Mouse (Mus musculus): ENCODE measurements around the gene Ost4. TPM values are rescaled to one million over a fixed set of nuclear protein-coding genes. Genes with fewer than 3 reads are reported as not detected.
A peak's percentile ranks its signal among the peaks of the same experiment; 100 is the strongest.
"Not testable (repeated sequence)": the region's sequence is repeated elsewhere in the genome, so short reads cannot be mapped to it uniquely, and the experiment has no call there.

Ost4 gene
- polyA plus RNA-seq, 1 experiment from 2014 or later: 397 TPM

GRCm38 (mm10) chr5:30886731-30887130, 20.9 kb downstream of the Ost4 start:
- WGBS: 36% methylated on average over 5 of the region's 5 CpGs
- no peak for DNase-seq (ENCODE audit: extremely low spot score, low spot score)
- Histone ChIP-seq H3K9me3 (no peaks in the 10 kb centered on the region), H3K27ac (peak overlapping the region; percentile 99), H3K36me3 (replicated peaks) (peaks cover 14% of the 10 kb centered on the region), H3K27me3 (ENCODE audit: poor library complexity, severe bottlenecking) (no peaks in the 10 kb centered on the region), H3K4me1 (peaks cover 36% of the 10 kb centered on the region), H3K4me3 (peak overlapping the region; percentile 86)

GRCm38 (mm10) chr5:30886209-30886608, 21.4 kb downstream of the Ost4 start:
- peaks cover 9% of the 10 kb centered on the region for H3K36me3 ChIP-seq (replicated peaks)
- no peaks in the 10 kb centered on the region for H3K9me3 ChIP-seq
- no peaks in the 10 kb centered on the region for H3K27me3 ChIP-seq (ENCODE audit: poor library complexity, severe bottlenecking)
- H3K4me3 ChIP-seq: peak overlapping the region; percentile 86
- 61% methylated on average over 4 of the region's 4 CpGs for WGBS
- H3K4me1 ChIP-seq: peaks cover 36% of the 10 kb centered on the region
- 0 out of 2 replicates have a peak overlapping the region, but pooled peaks have one; percentile 99 for H3K27ac ChIP-seq
- no peak for DNase-seq (ENCODE audit: extremely low spot score, low spot score)

- H3K27ac ChIP-seq; DNase-seq (ENCODE audit: extremely low spot score, low spot score); H3K27me3 ChIP-seq (ENCODE audit: poor library complexity, severe bottlenecking); H3K4me3 ChIP-seq; H3K9me3 ChIP-seq: not testable (repeated sequence)
- 90% methylated on average over 4 of the region's 4 CpGs for WGBS
- Histone ChIP-seq H3K36me3 (replicated peaks) (peaks cover 20% of the 10 kb centered on the region), H3K4me1 (peaks cover 11% of the 10 kb centered on the region)
Measured at GRCm38 (mm10) chr5:30881839-30882238, 25.7 kb downstream of the Ost4 start.

GRCm38 (mm10) chr5:30879347-30879943, 28.1 kb downstream of the Ost4 start:
- H3K27ac ChIP-seq: no peak overlapping the region
- 84% methylated on average over 5 of the region's 5 CpGs for WGBS
- H3K36me3 ChIP-seq (replicated peaks): peaks cover 44% of the 10 kb centered on the region
- H3K4me3 ChIP-seq: no peak overlapping the region
- H3K4me1 ChIP-seq: no peaks in the 10 kb centered on the region
- no peak for DNase-seq (ENCODE audit: extremely low spot score, low spot score)
- H3K9me3 ChIP-seq: no peaks in the 10 kb centered on the region
- H3K27me3 ChIP-seq (ENCODE audit: poor library complexity, severe bottlenecking): no peaks in the 10 kb centered on the region

- Histone ChIP-seq H3K4me3 (no peak overlapping the region), H3K4me1 (no peaks in the 10 kb centered on the region), H3K27ac (no peak overlapping the region), H3K36me3 (replicated peaks) (peaks cover 52% of the 10 kb centered on the region), H3K9me3 (no peaks in the 10 kb centered on the region), H3K27me3 (ENCODE audit: poor library complexity, severe bottlenecking) (no peaks in the 10 kb centered on the region)
- WGBS: 56% methylated on average over 6 of the region's 6 CpGs
- no peak for DNase-seq (ENCODE audit: extremely low spot score, low spot score)
Measured at GRCm38 (mm10) chr5:30878616-30879015, 29.0 kb downstream of the Ost4 start.

- Histone ChIP-seq H3K27me3 (ENCODE audit: poor library complexity, severe bottlenecking) (no peaks in the 10 kb centered on the region), H3K4me3 (no peak overlapping the region), H3K36me3 (replicated peaks) (peaks cover 83% of the 10 kb centered on the region), H3K4me1 (peaks cover 17% of the 10 kb centered on the region), H3K27ac (no peak overlapping the region), H3K9me3 (no peaks in the 10 kb centered on the region)
- DNase-seq (ENCODE audit: extremely low spot score, low spot score): no peak
- 91% methylated on average over 7 of the region's 7 CpGs for WGBS
Measured at GRCm38 (mm10) chr5:30874365-30874764, 33.2 kb downstream of the Ost4 start.

GRCm38 (mm10) chr5:30872574-30872973, 35.0 kb downstream of the Ost4 start:
- WGBS: 95% methylated on average over 9 of the region's 9 CpGs
- no peaks in the 10 kb centered on the region for H3K9me3 ChIP-seq
- H3K4me1 ChIP-seq: peaks cover 21% of the 10 kb centered on the region
- H3K27ac ChIP-seq: no peak overlapping the region
- peaks cover 71% of the 10 kb centered on the region for H3K36me3 ChIP-seq (replicated peaks)
- no peak for DNase-seq (ENCODE audit: extremely low spot score, low spot score)
- H3K4me3 ChIP-seq: no peak overlapping the region
- no peaks in the 10 kb centered on the region for H3K27me3 ChIP-seq (ENCODE audit: poor library complexity, severe bottlenecking)

GRCm38 (mm10) chr5:30870131-30870406, 37.5 kb downstream of the Ost4 start:
- Histone ChIP-seq H3K27me3 (ENCODE audit: poor library complexity, severe bottlenecking) (no peaks in the 10 kb centered on the region), H3K4me1 (peaks cover 21% of the 10 kb centered on the region), H3K36me3 (replicated peaks) (peaks cover 61% of the 10 kb centered on the region), H3K9me3 (no peaks in the 10 kb centered on the region), H3K27ac (peak overlapping the region; percentile 93), H3K4me3 (peak overlapping the region; percentile 90)
- 30% methylated on average over 2 of the region's 2 CpGs for WGBS
- DNase-seq (ENCODE audit: extremely low spot score, low spot score): no peak

GRCm38 (mm10) chr5:30869405-30870130, 38.0 kb downstream of the Ost4 start:
- no peaks in the 10 kb centered on the region for H3K27me3 ChIP-seq (ENCODE audit: poor library complexity, severe bottlenecking)
- no peaks in the 10 kb centered on the region for H3K9me3 ChIP-seq
- peaks cover 61% of the 10 kb centered on the region for H3K36me3 ChIP-seq (replicated peaks)
- peaks cover 21% of the 10 kb centered on the region for H3K4me1 ChIP-seq
- peak overlapping the region; percentile 93 for H3K27ac ChIP-seq
- DNase-seq (ENCODE audit: extremely low spot score, low spot score): peak; percentile 89
- peak overlapping the region; percentile 90 for H3K4me3 ChIP-seq
- WGBS: under 1% methylated on average over 63 of the region's 63 CpGs

- peak overlapping the region; percentile 93 for H3K27ac ChIP-seq
- peak overlapping the region; percentile 90 for H3K4me3 ChIP-seq
- no peaks in the 10 kb centered on the region for H3K27me3 ChIP-seq (ENCODE audit: poor library complexity, severe bottlenecking)
- 23% methylated on average over 9 of the region's 9 CpGs for WGBS
- H3K36me3 ChIP-seq (replicated peaks): peaks cover 61% of the 10 kb centered on the region
- H3K9me3 ChIP-seq: no peaks in the 10 kb centered on the region
- peaks cover 21% of the 10 kb centered on the region for H3K4me1 ChIP-seq
- peak; percentile 32 for DNase-seq (ENCODE audit: extremely low spot score, low spot score)
Measured at GRCm38 (mm10) chr5:30868981-30869380, 38.6 kb downstream of the Ost4 start.

- no peak for DNase-seq (ENCODE audit: extremely low spot score, low spot score)
- 95% methylated on average over 3 of the region's 3 CpGs for WGBS
- H3K27me3 ChIP-seq (ENCODE audit: poor library complexity, severe bottlenecking): peaks cover 6% of the 10 kb centered on the region; the same call in 1 of the 2 replicates
- H3K4me1 ChIP-seq: peaks cover 21% of the 10 kb centered on the region
- peak within 1 kb of the TSS; percentile 93 for H3K27ac ChIP-seq
- peaks cover 52% of the 10 kb centered on the region for H3K36me3 ChIP-seq (replicated peaks)
- no peaks in the 10 kb centered on the region for H3K9me3 ChIP-seq
- H3K4me3 ChIP-seq: no peak within 1 kb of the TSS
Measured at GRCm38 (mm10) chr5:30867712-30868111, 39.9 kb downstream of the Ost4 start, which contains the start of gene Tmem214. TSS of gene Tmem214 (plus strand) at chr5:30868012.

- H3K27ac ChIP-seq: no peak overlapping the region
- peaks cover 21% of the 10 kb centered on the region for H3K4me1 ChIP-seq
- peaks cover 6% of the 10 kb centered on the region; the same call in 1 of the 2 replicates for H3K27me3 ChIP-seq (ENCODE audit: poor library complexity, severe bottlenecking)
- 92% methylated on average over 3 of the region's 3 CpGs for WGBS
- no peak for DNase-seq (ENCODE audit: extremely low spot score, low spot score)
- no peak overlapping the region for H3K4me3 ChIP-seq
- H3K36me3 ChIP-seq (replicated peaks): peaks cover 50% of the 10 kb centered on the region
- no peaks in the 10 kb centered on the region for H3K9me3 ChIP-seq
Measured at GRCm38 (mm10) chr5:30866871-30867270, 40.7 kb downstream of the Ost4 start.

- peaks cover 39% of the 10 kb centered on the region for H3K36me3 ChIP-seq (replicated peaks)
- DNase-seq (ENCODE audit: extremely low spot score, low spot score): no peak
- H3K27ac ChIP-seq: no peak overlapping the region
- H3K27me3 ChIP-seq (ENCODE audit: poor library complexity, severe bottlenecking): peaks cover 6% of the 10 kb centered on the region; the same call in 1 of the 2 replicates
- H3K4me3 ChIP-seq: no peak overlapping the region
- peaks cover 7% of the 10 kb centered on the region; the same call in 1 of the 2 replicates for H3K9me3 ChIP-seq
- peaks cover 4% of the 10 kb centered on the region for H3K4me1 ChIP-seq
- WGBS: 48% methylated on average over 15 of the region's 15 CpGs
Measured at GRCm38 (mm10) chr5:30864322-30864721, 43.3 kb downstream of the Ost4 start.

Data from forebrain, embryonic 10.5 days (tissue).